Mouse (Mus musculus) gastrocnemius, postnatal 10 days (tissue): ENCODE measurements around the gene Ppt2. TPM values are rescaled to one million over a fixed set of nuclear protein-coding genes. Genes with fewer than 3 reads are reported as not detected.

ENCODE experiments used
- DNase-seq: peaks from one replicate; pipeline ENCODE4 v3.0.0; 2021; ENCODE audit warnings: mixed read lengths
- total RNA-seq, 2 experiments: library from RNA; stranded (reverse); gene quantifications; 2 replicates each; pipeline ENCODE4 v1.2.3; 2021

Ppt2 gene
- total RNA-seq, 2 experiments from 2014 or later = 32.6 to 33.7 TPM

GRCm38 (mm10) chr17:34587423-34587811 lies 40.9 kb downstream of the Ppt2 start:
- peak; percentile 98 for DNase-seq

- peak; percentile 90 for DNase-seq
Measured at GRCm38 (mm10) chr17:34586796-34587422, 41.4 kb downstream of the Ppt2 start.

GRCm38 (mm10) chr17:34585877-34586771 lies 42.2 kb downstream of the Ppt2 start:
- no peak for DNase-seq

GRCm38 (mm10) chr17:34585121-34585520 lies 43.2 kb downstream of the Ppt2 start:
- no peak for DNase-seq

GRCm38 (mm10) chr17:34583819-34584218 lies 44.5 kb downstream of the Ppt2 start:
- no peak for DNase-seq

- no peak for DNase-seq
Measured at GRCm38 (mm10) chr17:34583397-34583796, 44.9 kb downstream of the Ppt2 start.

- no peak for DNase-seq
Measured at GRCm38 (mm10) chr17:34582528-34582927, 45.8 kb downstream of the Ppt2 start.

GRCm38 (mm10) chr17:34578070-34578469 lies 50.2 kb downstream of the Ppt2 start:
- DNase-seq = no peak

DNA sequence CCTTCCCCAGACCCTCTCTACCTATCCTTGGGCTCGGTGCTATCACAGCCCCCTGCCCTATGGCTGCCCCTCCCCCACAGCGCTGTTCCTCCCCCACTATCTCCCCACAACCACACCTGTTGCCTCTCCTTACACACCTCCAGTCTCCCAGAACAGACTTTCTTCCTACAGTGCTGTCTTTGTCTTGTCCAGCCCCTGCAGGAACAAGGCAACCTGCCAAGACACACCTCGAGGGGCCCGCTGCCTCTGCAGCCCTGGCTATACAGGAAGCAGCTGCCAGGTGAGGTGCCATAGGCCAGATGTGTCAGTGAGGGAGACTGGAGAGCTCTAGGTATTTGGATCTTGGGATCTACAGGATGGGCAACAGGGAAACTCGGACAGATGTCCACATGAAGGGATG lies 51.7 kb downstream of the Ppt2 start:
- no peak for DNase-seq

- DNase-seq = no peak
Measured at GRCm38 (mm10) chr17:34572361-34572760, 55.9 kb downstream of the Ppt2 start.

DNA sequence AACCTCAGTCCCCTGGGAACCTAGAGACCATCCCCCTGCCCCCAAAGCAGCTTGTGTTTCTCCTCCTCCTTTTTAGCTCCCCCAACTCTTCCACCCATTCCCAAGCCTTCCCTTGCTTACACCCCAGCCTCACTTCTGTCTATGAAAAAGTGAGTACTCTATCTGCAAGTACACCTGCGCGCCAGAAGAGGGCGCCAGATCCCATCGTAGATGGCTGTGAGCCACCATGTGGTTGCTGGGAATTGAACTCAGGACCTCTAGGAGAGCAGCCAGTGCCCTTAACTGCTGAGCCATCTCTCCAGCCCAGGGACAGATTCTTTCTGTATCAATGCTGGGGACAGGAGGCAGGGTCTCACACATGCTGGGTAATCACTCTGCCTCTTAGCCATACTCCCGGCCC lies 56.4 kb downstream of the Ppt2 start:
- no peak for DNase-seq

- no peak for DNase-seq
Measured at GRCm38 (mm10) chr17:34569919-34570318, 58.4 kb downstream of the Ppt2 start.

DNA sequence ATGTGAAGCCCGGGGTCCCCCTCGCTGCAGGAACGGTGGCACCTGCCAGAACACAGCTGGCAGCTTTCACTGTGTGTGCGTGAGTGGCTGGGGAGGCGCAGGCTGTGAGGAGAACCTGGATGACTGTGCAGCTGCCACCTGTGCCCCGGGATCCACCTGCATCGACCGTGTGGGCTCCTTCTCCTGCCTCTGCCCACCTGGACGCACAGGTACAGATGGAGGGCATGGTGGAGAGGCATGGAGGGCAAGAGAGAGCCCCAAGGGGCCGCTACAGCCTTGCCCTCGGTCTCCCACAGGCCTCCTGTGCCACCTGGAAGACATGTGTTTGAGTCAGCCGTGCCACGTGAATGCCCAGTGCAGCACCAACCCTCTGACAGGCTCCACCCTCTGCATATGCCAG lies 59.9 kb downstream of the Ppt2 start:
- DNase-seq = no peak

- DNase-seq = no peak
Measured at GRCm38 (mm10) chr17:34567311-34567710, 61.0 kb downstream of the Ppt2 start.

Other genes with a start within 250 kb of the Ppt2 start
- gene BC051142, start 229.7 kb downstream of the Ppt2 start, total RNA-seq = under 1 TPM; 0.36 to 0.42 TPM
- not detected for gene Btnl4, start 151.2 kb downstream of the Ppt2 start, total RNA-seq
- not detected for gene Btnl6, start 111.2 kb downstream of the Ppt2 start, total RNA-seq
- 10 to 100 TPM; 14.4 to 22.2 TPM for gene Notch4, start 64.2 kb downstream of the Ppt2 start, total RNA-seq
- gene Gpsm3, start 38.7 kb downstream of the Ppt2 start, total RNA-seq = 1 to 10 TPM; 3.2 to 5.0 TPM
- 10 to 100 TPM; 24.2 to 30.9 TPM for gene Pbx2, start 37.2 kb downstream of the Ppt2 start, total RNA-seq
- 1 to 10 TPM; 1.1 to 1.4 TPM for gene Ager, start 30.6 kb downstream of the Ppt2 start, total RNA-seq
- 10 to 100 TPM; 19.8 to 21.8 TPM for gene Rnf5, start 24.8 kb downstream of the Ppt2 start, total RNA-seq
- gene Agpat1, start 24.2 kb downstream of the Ppt2 start, total RNA-seq = 10 to 100 TPM; 38.0 to 39.4 TPM
- gene Egfl8, start 12.5 kb downstream of the Ppt2 start, total RNA-seq = 10 to 100 TPM; 13.8 to 15.2 TPM
- under 1 TPM; 0.61 to 0.63 TPM for gene Prrt1, start 1.0 kb upstream of the Ppt2 start, total RNA-seq
- gene Fkbpl, start 16.3 kb upstream of the Ppt2 start, total RNA-seq = 1 to 10 TPM; 4.5 to 4.7 TPM
- gene Atf6b, start 18.6 kb upstream of the Ppt2 start, total RNA-seq = 10 to 100 TPM; 12.7 to 14.4 TPM
- gene Tnxb, start 42.0 kb upstream of the Ppt2 start, total RNA-seq = 100 to 1,000 TPM in 1 of 2 experiments, 10 to 100 TPM in 1; 90.2 to 123 TPM
- 1 to 10 TPM; 2.0 to 3.3 TPM for gene C4b, start 115.4 kb upstream of the Ppt2 start, total RNA-seq
- under 1 TPM; 0.31 to 0.36 TPM for gene Cyp21a1, start 176.1 kb upstream of the Ppt2 start, total RNA-seq
- gene Stk19, start 208.4 kb upstream of the Ppt2 start, total RNA-seq = 1 to 10 TPM; 8.9 to 9.0 TPM
- 10 to 100 TPM; 12.3 to 15.3 TPM for gene Dxo, start 208.5 kb upstream of the Ppt2 start, total RNA-seq
- gene Skiv2l, start 221.7 kb upstream of the Ppt2 start, total RNA-seq = 10 to 100 TPM; 19.6 to 22.2 TPM
- 10 to 100 TPM; 13.7 to 17.3 TPM for gene Nelfe, start 221.9 kb upstream of the Ppt2 start, total RNA-seq
- gene Cfb, start 234.0 kb upstream of the Ppt2 start, total RNA-seq = 1 to 10 TPM; 1.9 to 4.1 TPM